Mouse (Mus musculus): ENCODE data around the gene Gm20388.

GRCm38 (mm10) chr8:122276308-122276707 lies 2365.7 kb downstream of the Gm20388 start:
- no peak for TF ChIP-seq CTCF (IDR thresholded peaks at IDR 0.05; ENCODE audit: extremely low read depth, insufficient read depth, low read length)
- no peak for TF ChIP-seq POLR2A (IDR thresholded peaks at IDR 0.05; ENCODE audit: extremely low read depth, insufficient read depth, low read length)

Data from cortical plate, adult 2 months (tissue).